ENCODE assay signal across 9 mouse cellular contexts in the genomic region with DNA sequence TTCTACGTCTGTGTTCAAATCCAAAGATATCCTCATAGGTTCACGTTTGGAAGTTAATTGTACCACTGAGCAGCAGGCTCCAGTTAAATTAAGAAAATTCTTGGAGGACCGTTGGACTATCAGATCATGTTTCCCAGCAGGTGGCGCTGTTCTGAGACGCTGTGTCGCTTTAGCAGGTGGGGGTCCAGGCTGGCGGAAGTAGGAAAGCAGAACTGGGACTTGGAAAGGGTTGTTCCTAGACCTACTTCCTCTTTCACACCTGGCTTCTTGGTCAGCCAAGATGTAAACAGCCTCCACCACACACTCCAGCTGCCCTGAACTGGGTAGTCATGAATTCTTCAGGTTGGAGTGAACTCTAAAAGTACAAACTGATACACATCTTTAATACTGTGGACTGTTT.
DNase-seq lines count a peak whose midpoint lies in the region; ATAC-seq and TF ChIP-seq lines count a peak whose summit lies in the region.
"Had no signal": no experiment of that assay in that cellular context is flagged by ENCODE, and none has a peak within 500 bp of the region (broad histone marks: within the 10 kb centered on the region; RNA-seq: fewer than 3 reads in every experiment).

No protein-coding gene starts in this region.

- no peak overlapping the region for H3K4me3 ChIP-seq in kidney, embryonic 14.5 days (ENCODE audit: low read length)
- no peak overlapping the region for H3K4me3 ChIP-seq in MEL (ENCODE audit: control insufficient read depth in 1 of 2, insufficient read depth in 1 of 2, low read depth in 2 of 2, low read length in 2 of 2)
- H3K4me3 ChIP-seq: megakaryocyte, embryonic 14.5 days had no signal

- TF ChIP-seq RAD21 in MEL (IDR thresholded peaks at IDR 0.05; ENCODE audit: low read depth, low read length) = no peak

- TF ChIP-seq EP300 in MEL (IDR thresholded peaks at IDR 0.05; ENCODE audit: low read depth in 1 of 2, low read length in 2 of 2) = no peak

- H3K4me1 ChIP-seq in kidney, embryonic 14.5 days (ENCODE audit: control insufficient read depth, insufficient read depth, low read length) = no peaks in the 10 kb centered on the region
- H3K4me1 ChIP-seq in MEL (ENCODE audit: control insufficient read depth in 1 of 2, insufficient read depth in 2 of 2, low read length in 2 of 2) = no peaks in the 10 kb centered on the region
- H3K4me1 ChIP-seq: megakaryocyte, embryonic 14.5 days had no signal

- TF ChIP-seq CTCF in MEL (IDR thresholded peaks at IDR 0.05 in 2 of 3, conservative IDR thresholded peaks at IDR 0.05 in 1 of 3; ENCODE audit: control insufficient read depth in 1 of 3, insufficient read depth in 1 of 3, low read depth in 2 of 3, low read length in 3 of 3, poor library complexity in 1 of 3, severe bottlenecking in 1 of 3) = peak; percentile 28 to 45 (median 41); a peak in 4 of 6 replicates

- no peaks in the 10 kb centered on the region for H3K79me2 ChIP-seq in MEL (ENCODE audit: control insufficient read depth, insufficient read depth, low read length, poor library complexity)

- H3K36me3 ChIP-seq in kidney, embryonic 14.5 days (ENCODE audit: control insufficient read depth, insufficient read depth, low read length) = no peaks in the 10 kb centered on the region
- H3K36me3 ChIP-seq in MEL (ENCODE audit: control insufficient read depth in 1 of 2, insufficient read depth in 2 of 2, low read length in 2 of 2) = no peaks in the 10 kb centered on the region

- no peak for ATAC-seq in kidney, embryonic 14.5 days (ENCODE audit: low FRiP score, low TSS enrichment)
- peak; percentile 89 for ATAC-seq in common myeloid progenitor, adult 5-6 weeks (replicated peaks; ENCODE audit: low read depth, poor library complexity, severe bottlenecking)

- no peak overlapping the region for H3K4me2 ChIP-seq in kidney, embryonic 14.5 days (replicated peaks; ENCODE audit: low read depth, low read length)

- no peak overlapping the region for H3K27ac ChIP-seq in kidney, embryonic 14.5 days (ENCODE audit: low read depth, low read length)
- H3K27ac ChIP-seq in MEL (ENCODE audit: control insufficient read depth, low read depth, low read length) = no peak overlapping the region

- DNase-seq in kidney, postnatal 25 days = peak; percentile 43 to 53
- peak; percentile 38 for DNase-seq in MEL (ENCODE audit: low read depth, low spot score)
- peak; percentile 68 for DNase-seq in naive thymus-derived CD4-positive, alpha-beta T cell, adult 2 months (ENCODE audit: low read depth)
- DNase-seq in cerebellum, adult 9-10 months = no peak
- no peak for DNase-seq in ovary, adult 18-20 months (ENCODE audit: low spot score)
- no peak for DNase-seq in layer of hippocampus, postnatal 36 days

- H3K9me3 ChIP-seq in kidney, embryonic 14.5 days (ENCODE audit: control insufficient read depth, low read length) = no peaks in the 10 kb centered on the region
- H3K9me3 ChIP-seq in MEL (replicated peaks; ENCODE audit: insufficient read depth, low read length) = no peaks in the 10 kb centered on the region

- no peak overlapping the region for H3K9ac ChIP-seq in kidney, embryonic 14.5 days (ENCODE audit: low read depth, low read length)
- no peak overlapping the region for H3K9ac ChIP-seq in MEL (ENCODE audit: control insufficient read depth, low read depth, low read length, poor library complexity, severe bottlenecking)

- no peak for TF ChIP-seq POLR2A in MEL (IDR thresholded peaks at IDR 0.05; ENCODE audit: control insufficient read depth in 1 of 2, insufficient read depth in 1 of 2, low read depth in 1 of 2, low read length in 2 of 2, poor library complexity in 1 of 2)

- no peaks in the 10 kb centered on the region for H3K27me3 ChIP-seq in kidney, embryonic 14.5 days (ENCODE audit: control insufficient read depth, insufficient read depth, low read length)
- no peaks in the 10 kb centered on the region for H3K27me3 ChIP-seq in MEL (ENCODE audit: control insufficient read depth in 1 of 2, insufficient read depth in 2 of 2, low read length in 2 of 2)

- WGBS in kidney, embryonic 14.5 days = 67% methylated on average over 7 of the region's 7 CpGs

TF ChIP-seq in MEL, 35 proteins besides CTCF, POLR2A, EP300 and RAD21:
- TF ChIP-seq MAZ (IDR thresholded peaks at IDR 0.05; ENCODE audit: low read depth, low read length) (no peak), SMC3 (IDR thresholded peaks at IDR 0.05; ENCODE audit: low read depth, low read length) (peak; percentile 37)
TF ChIP-seq in MEL: peak in this region for 1.

Comparison
In these comparisons a context has a peak if more than half of its experiments do, and no peak if none do; other contexts are left out.
1. DNase-seq: peak in kidney, postnatal 25 days (2 of 2), MEL (single experiment) and naive thymus-derived CD4-positive, alpha-beta T cell, adult 2 months (single experiment); none in cerebellum, adult 9-10 months (single experiment), ovary, adult 18-20 months (single experiment) and layer of hippocampus, postnatal 36 days (0 of 2).